Mouse (Mus musculus): Measurements from ENCODE around the gene Stk25. TPM values are rescaled to one million over a fixed set of nuclear protein-coding genes. Genes with fewer than 3 reads are reported as not detected.
"Not testable (repeated sequence)": the region's sequence is repeated elsewhere in the genome, so short reads cannot be mapped to it uniquely, and the experiment has no call there.

The Stk25 gene
- polyA plus RNA-seq (2016; fragmentation: Nextera tagmentation; extraction: Ambion mirVana), result 133 and 143 TPM in 2 replicates

GRCm38 (mm10) chr1:93658559-93658958, at the start of gene Stk25:
Gene Stk25, minus strand, starts transcription at chr1:93658659.
- not testable (repeated sequence) for ATAC-seq (ENCODE audit: insufficient number of reproducible peaks, low FRiP score); H3K4me3 ChIP-seq

GRCm38 (mm10) chr1:93705389-93705788, 46.9 kb upstream of the Stk25 start:
- Histone ChIP-seq H3K4me3 (no peak overlapping the region), H3K9ac (no peak overlapping the region), H3K27me3 (replicated peaks) (no peaks in the 10 kb centered on the region), H3K4me2 (no peak overlapping the region), H3K9me3 (replicated peaks) (no peaks in the 10 kb centered on the region), H3K36me3 (peaks cover 38% of the 10 kb centered on the region), H3K27ac (ENCODE audit: poor library complexity, severe bottlenecking) (no peak overlapping the region), H3K4me1 (replicated peaks) (no peaks in the 10 kb centered on the region)
- WGBS, result 67% methylated on average over 3 of the region's 3 CpGs
- ATAC-seq (ENCODE audit: insufficient number of reproducible peaks, low FRiP score), result no peak

More at GRCm38 (mm10) chr1:93658559-93658958, at the start of gene Stk25:
- H3K9ac ChIP-seq; H3K9me3 ChIP-seq (replicated peaks); H3K4me1 ChIP-seq (replicated peaks); H3K4me2 ChIP-seq; H3K27ac ChIP-seq (ENCODE audit: poor library complexity, severe bottlenecking); H3K36me3 ChIP-seq; H3K27me3 ChIP-seq (replicated peaks): not testable (repeated sequence)

GRCm38 (mm10) chr1:93704341-93704740, 45.9 kb upstream of the Stk25 start:
- H3K4me2 ChIP-seq, result no peak overlapping the region
- no peaks in the 10 kb centered on the region for H3K4me1 ChIP-seq (replicated peaks)
- 90% methylated on average over 9 of the region's 9 CpGs for WGBS
- H3K9me3 ChIP-seq (replicated peaks), result no peaks in the 10 kb centered on the region
- H3K4me3 ChIP-seq, result no peak overlapping the region
- H3K27me3 ChIP-seq (replicated peaks), result no peaks in the 10 kb centered on the region
- H3K27ac ChIP-seq (ENCODE audit: poor library complexity, severe bottlenecking), result no peak overlapping the region
- no peak for ATAC-seq (ENCODE audit: insufficient number of reproducible peaks, low FRiP score)
- H3K36me3 ChIP-seq, result peaks cover 38% of the 10 kb centered on the region
- no peak overlapping the region for H3K9ac ChIP-seq

- no peak overlapping the region for H3K27ac ChIP-seq (ENCODE audit: poor library complexity, severe bottlenecking)
- H3K9me3 ChIP-seq (replicated peaks), result no peaks in the 10 kb centered on the region
- no peaks in the 10 kb centered on the region for H3K27me3 ChIP-seq (replicated peaks)
- H3K4me3 ChIP-seq, result no peak overlapping the region
- WGBS, result 91% methylated on average over 10 of the region's 10 CpGs
- peaks cover 37% of the 10 kb centered on the region for H3K36me3 ChIP-seq
- H3K4me1 ChIP-seq (replicated peaks), result no peaks in the 10 kb centered on the region
- H3K9ac ChIP-seq, result no peak overlapping the region
- ATAC-seq (ENCODE audit: insufficient number of reproducible peaks, low FRiP score), result no peak
- H3K4me2 ChIP-seq, result no peak overlapping the region
Measured at GRCm38 (mm10) chr1:93703472-93704048, 45.1 kb upstream of the Stk25 start.

GRCm38 (mm10) chr1:93702106-93702505, 43.6 kb upstream of the Stk25 start:
- H3K4me3 ChIP-seq, result no peak overlapping the region
- no peak for ATAC-seq (ENCODE audit: insufficient number of reproducible peaks, low FRiP score)
- no peaks in the 10 kb centered on the region for H3K9me3 ChIP-seq (replicated peaks)
- 59% methylated on average over 1 of the region's 1 CpGs for WGBS
- peaks cover 10% of the 10 kb centered on the region for H3K4me1 ChIP-seq (replicated peaks)
- no peak overlapping the region for H3K4me2 ChIP-seq
- no peak overlapping the region for H3K27ac ChIP-seq (ENCODE audit: poor library complexity, severe bottlenecking)
- no peak overlapping the region for H3K9ac ChIP-seq
- peaks cover 34% of the 10 kb centered on the region for H3K36me3 ChIP-seq
- H3K27me3 ChIP-seq (replicated peaks), result no peaks in the 10 kb centered on the region

GRCm38 (mm10) chr1:93699159-93699558, 40.7 kb upstream of the Stk25 start:
- Histone ChIP-seq H3K9ac (no peak overlapping the region), H3K4me1 (replicated peaks) (peaks cover 30% of the 10 kb centered on the region), H3K36me3 (peaks cover 27% of the 10 kb centered on the region), H3K4me3 (no peak overlapping the region), H3K9me3 (replicated peaks) (no peaks in the 10 kb centered on the region), H3K27ac (ENCODE audit: poor library complexity, severe bottlenecking) (no peak overlapping the region), H3K27me3 (replicated peaks) (no peaks in the 10 kb centered on the region), H3K4me2 (no peak overlapping the region)
- WGBS, result 75% methylated on average over 4 of the region's 4 CpGs
- no peak for ATAC-seq (ENCODE audit: insufficient number of reproducible peaks, low FRiP score)

GRCm38 (mm10) chr1:93697317-93697716, 38.9 kb upstream of the Stk25 start:
- 29% methylated on average over 3 of the region's 3 CpGs for WGBS
- no peaks in the 10 kb centered on the region for H3K9me3 ChIP-seq (replicated peaks)
- peaks cover 18% of the 10 kb centered on the region for H3K36me3 ChIP-seq
- H3K4me2 ChIP-seq, result no peak overlapping the region
- no peak for ATAC-seq (ENCODE audit: insufficient number of reproducible peaks, low FRiP score)
- no peaks in the 10 kb centered on the region for H3K27me3 ChIP-seq (replicated peaks)
- no peak overlapping the region for H3K9ac ChIP-seq
- H3K27ac ChIP-seq (ENCODE audit: poor library complexity, severe bottlenecking), result peak overlapping the region; percentile 48
- H3K4me1 ChIP-seq (replicated peaks), result peaks cover 30% of the 10 kb centered on the region
- no peak overlapping the region for H3K4me3 ChIP-seq

- Histone ChIP-seq H3K4me2 (no peak overlapping the region), H3K36me3 (peaks cover 35% of the 10 kb centered on the region), H3K9ac (no peak overlapping the region), H3K4me1 (replicated peaks) (peaks cover 30% of the 10 kb centered on the region), H3K9me3 (replicated peaks) (no peaks in the 10 kb centered on the region), H3K27ac (ENCODE audit: poor library complexity, severe bottlenecking) (peak overlapping the region; percentile 60; the same call in 1 of the 2 replicates), H3K4me3 (no peak overlapping the region), H3K27me3 (replicated peaks) (no peaks in the 10 kb centered on the region)
- ATAC-seq (ENCODE audit: insufficient number of reproducible peaks, low FRiP score), result peak; percentile 57
- 45% methylated on average over 6 of the region's 6 CpGs for WGBS
Measured at GRCm38 (mm10) chr1:93694966-93695365, 36.5 kb upstream of the Stk25 start.

GRCm38 (mm10) chr1:93693943-93694342, 35.5 kb upstream of the Stk25 start:
- Histone ChIP-seq H3K9me3 (replicated peaks) (no peaks in the 10 kb centered on the region), H3K4me3 (no peak overlapping the region), H3K27ac (ENCODE audit: poor library complexity, severe bottlenecking) (no peak overlapping the region), H3K9ac (no peak overlapping the region), H3K27me3 (replicated peaks) (no peaks in the 10 kb centered on the region), H3K4me1 (replicated peaks) (peaks cover 30% of the 10 kb centered on the region), H3K36me3 (peaks cover 38% of the 10 kb centered on the region), H3K4me2 (no peak overlapping the region)
- ATAC-seq (ENCODE audit: insufficient number of reproducible peaks, low FRiP score), result no peak
- 95% methylated on average over 10 of the region's 10 CpGs for WGBS

- 71% methylated on average over 3 of the region's 3 CpGs for WGBS
- no peak for ATAC-seq (ENCODE audit: insufficient number of reproducible peaks, low FRiP score)
- H3K27ac ChIP-seq (ENCODE audit: poor library complexity, severe bottlenecking), result no peak overlapping the region
- peaks cover 38% of the 10 kb centered on the region for H3K36me3 ChIP-seq
- no peaks in the 10 kb centered on the region for H3K9me3 ChIP-seq (replicated peaks)
- H3K27me3 ChIP-seq (replicated peaks), result no peaks in the 10 kb centered on the region
- no peak overlapping the region for H3K9ac ChIP-seq
- H3K4me3 ChIP-seq, result no peak overlapping the region
- no peak overlapping the region for H3K4me2 ChIP-seq
- peaks cover 33% of the 10 kb centered on the region for H3K4me1 ChIP-seq (replicated peaks)
Measured at GRCm38 (mm10) chr1:93693502-93693901, 35.0 kb upstream of the Stk25 start.

GRCm38 (mm10) chr1:93692773-93693172, 34.3 kb upstream of the Stk25 start:
- H3K27me3 ChIP-seq (replicated peaks), result no peaks in the 10 kb centered on the region
- H3K9me3 ChIP-seq (replicated peaks), result no peaks in the 10 kb centered on the region
- no peak overlapping the region for H3K27ac ChIP-seq (ENCODE audit: poor library complexity, severe bottlenecking)
- H3K4me2 ChIP-seq, result no peak overlapping the region
- peaks cover 36% of the 10 kb centered on the region for H3K4me1 ChIP-seq (replicated peaks)
- no peak for ATAC-seq (ENCODE audit: insufficient number of reproducible peaks, low FRiP score)
- 76% methylated on average over 9 of the region's 9 CpGs for WGBS
- H3K4me3 ChIP-seq, result no peak overlapping the region
- no peak overlapping the region for H3K9ac ChIP-seq
- peaks cover 38% of the 10 kb centered on the region for H3K36me3 ChIP-seq

- Histone ChIP-seq H3K9me3 (replicated peaks) (no peaks in the 10 kb centered on the region), H3K27ac (ENCODE audit: poor library complexity, severe bottlenecking) (no peak overlapping the region), H3K9ac (no peak overlapping the region), H3K36me3 (peaks cover 38% of the 10 kb centered on the region), H3K4me2 (no peak overlapping the region), H3K27me3 (replicated peaks) (no peaks in the 10 kb centered on the region), H3K4me3 (no peak overlapping the region), H3K4me1 (replicated peaks) (peaks cover 36% of the 10 kb centered on the region)
- WGBS, result 86% methylated on average over 10 of the region's 10 CpGs
- ATAC-seq (ENCODE audit: insufficient number of reproducible peaks, low FRiP score), result no peak
Measured at GRCm38 (mm10) chr1:93691786-93692357, 33.4 kb upstream of the Stk25 start.
